Mouse (Mus musculus): ENCODE measurements around the gene Rbbp6. TPM values are rescaled to one million over a fixed set of nuclear protein-coding genes. Genes with fewer than 3 reads are reported as not detected.

Gene Rbbp6
- polyA plus RNA-seq, 1 experiment from 2014 or later: 16.5 TPM

DNA sequence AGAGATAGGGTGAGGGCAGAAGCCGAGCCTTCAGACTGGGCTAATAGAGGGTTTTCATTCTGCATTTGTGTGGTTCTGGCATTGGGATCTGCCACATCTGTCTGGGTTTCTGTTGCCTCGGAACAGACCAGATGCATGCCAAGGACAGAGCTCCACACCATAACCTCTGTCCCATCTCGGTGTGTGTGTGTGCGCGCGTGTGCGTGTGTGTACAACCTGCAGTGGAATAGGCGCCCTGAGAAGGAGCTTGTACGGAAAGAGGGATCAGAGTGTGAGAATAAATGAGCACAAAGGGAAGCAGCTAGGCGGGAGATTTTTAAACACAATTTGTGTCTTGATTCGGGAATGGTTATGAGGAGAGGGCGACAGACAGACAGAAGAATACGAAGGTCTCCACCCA lies 64.8 kb downstream of the Rbbp6 start:
- H3K9ac ChIP-seq (ENCODE audit: low read depth, low read length): 0 out of 2 replicates have a peak overlapping the region, but pooled peaks have one; percentile 53
- H3K4me1 ChIP-seq (ENCODE audit: control insufficient read depth, insufficient read depth, low read length): peaks cover 8% of the 10 kb centered on the region
- H3K36me3 ChIP-seq (ENCODE audit: control insufficient read depth, insufficient read depth, low read length): no peaks in the 10 kb centered on the region
- WGBS: 16% methylated on average over 13 of the region's 13 CpGs
- ATAC-seq: peak; percentile 58; the same call in 1 of the 2 replicates
- peak overlapping the region; percentile 41 for H3K4me3 ChIP-seq (ENCODE audit: low read length)
- H3K27me3 ChIP-seq (replicated peaks; ENCODE audit: control insufficient read depth, insufficient read depth, low read length): no peaks in the 10 kb centered on the region
- H3K4me2 ChIP-seq (ENCODE audit: low read depth, low read length): peak overlapping the region; percentile 85
- H3K27ac ChIP-seq (ENCODE audit: low read length): no peak overlapping the region
- no peaks in the 10 kb centered on the region for H3K9me3 ChIP-seq (ENCODE audit: control insufficient read depth, low read length)

DNA sequence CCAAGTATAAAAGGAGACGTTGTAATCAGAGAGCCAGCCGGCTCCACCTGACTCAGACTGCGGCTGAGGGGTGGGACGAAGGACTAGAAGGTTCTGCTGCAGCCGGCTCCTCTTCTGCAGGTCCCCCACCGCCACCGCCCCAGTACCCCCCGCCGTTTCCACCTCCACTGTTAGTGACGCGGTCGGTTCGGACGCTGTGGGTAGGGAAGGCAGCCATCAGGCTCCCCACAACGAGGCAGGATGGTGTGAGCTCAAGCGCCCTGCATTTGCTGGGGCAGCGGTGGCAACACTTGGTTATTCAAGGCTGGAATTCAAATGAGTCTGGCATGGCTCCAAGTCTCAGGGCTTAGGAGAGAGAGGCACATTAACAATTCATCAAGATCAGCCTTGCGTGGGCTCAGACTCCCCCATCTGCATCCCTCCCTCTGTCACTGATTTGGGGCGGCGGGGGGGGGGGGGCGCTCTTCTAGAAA lies 65.3 kb downstream of the Rbbp6 start:
- no peak overlapping the region for H3K27ac ChIP-seq (ENCODE audit: low read length)
- no peaks in the 10 kb centered on the region for H3K9me3 ChIP-seq (ENCODE audit: control insufficient read depth, low read length)
- H3K4me1 ChIP-seq (ENCODE audit: control insufficient read depth, insufficient read depth, low read length): peaks cover 8% of the 10 kb centered on the region
- H3K9ac ChIP-seq (ENCODE audit: low read depth, low read length): peak overlapping the region; percentile 53
- H3K27me3 ChIP-seq (replicated peaks; ENCODE audit: control insufficient read depth, insufficient read depth, low read length): no peaks in the 10 kb centered on the region
- peak overlapping the region; percentile 41 for H3K4me3 ChIP-seq (ENCODE audit: low read length)
- 0% methylated on average over 21 of the region's 21 CpGs for WGBS
- peak; percentile 81 for ATAC-seq
- H3K36me3 ChIP-seq (ENCODE audit: control insufficient read depth, insufficient read depth, low read length): no peaks in the 10 kb centered on the region
- H3K4me2 ChIP-seq (ENCODE audit: low read depth, low read length): peak overlapping the region; percentile 85

DNA sequence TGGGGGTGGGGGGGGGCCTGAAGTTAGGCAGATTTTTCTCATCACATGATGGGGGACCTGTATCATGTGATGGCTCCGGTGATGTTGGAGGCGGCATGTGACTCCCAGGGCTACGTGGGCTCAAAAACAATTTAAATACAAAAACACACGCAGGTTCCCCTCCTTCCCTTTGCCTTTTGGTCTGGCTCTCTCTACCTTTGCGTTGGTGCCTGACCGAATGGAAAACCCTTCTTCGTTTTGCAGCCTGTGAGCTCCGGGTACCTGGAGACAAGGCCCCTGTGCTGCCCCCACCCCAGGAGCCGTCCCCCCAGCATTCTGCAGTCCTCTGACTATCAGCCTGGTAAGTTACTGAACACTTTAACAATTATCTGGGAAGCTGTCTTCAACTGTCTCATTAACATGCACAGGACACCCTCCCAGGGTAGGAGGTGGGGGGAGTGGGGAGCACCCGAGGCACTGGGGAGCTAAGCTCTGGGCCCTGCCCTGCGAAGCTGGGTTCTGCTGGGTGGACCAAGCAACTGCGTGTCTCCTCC lies 65.8 kb downstream of the Rbbp6 start:
- 6% methylated on average over 12 of the region's 12 CpGs for WGBS
- ATAC-seq: 0 out of 2 replicates have a peak, but pooled peaks have one; percentile 16
- peaks cover 8% of the 10 kb centered on the region for H3K4me1 ChIP-seq (ENCODE audit: control insufficient read depth, insufficient read depth, low read length)
- H3K9ac ChIP-seq (ENCODE audit: low read depth, low read length): peak overlapping the region; percentile 53; the same call in 1 of the 2 replicates
- H3K4me2 ChIP-seq (ENCODE audit: low read depth, low read length): peak overlapping the region; percentile 85
- no peaks in the 10 kb centered on the region for H3K27me3 ChIP-seq (replicated peaks; ENCODE audit: control insufficient read depth, insufficient read depth, low read length)
- H3K36me3 ChIP-seq (ENCODE audit: control insufficient read depth, insufficient read depth, low read length): no peaks in the 10 kb centered on the region
- no peaks in the 10 kb centered on the region for H3K9me3 ChIP-seq (ENCODE audit: control insufficient read depth, low read length)
- H3K4me3 ChIP-seq (ENCODE audit: low read length): peak overlapping the region; percentile 41
- H3K27ac ChIP-seq (ENCODE audit: low read length): no peak overlapping the region

DNA sequence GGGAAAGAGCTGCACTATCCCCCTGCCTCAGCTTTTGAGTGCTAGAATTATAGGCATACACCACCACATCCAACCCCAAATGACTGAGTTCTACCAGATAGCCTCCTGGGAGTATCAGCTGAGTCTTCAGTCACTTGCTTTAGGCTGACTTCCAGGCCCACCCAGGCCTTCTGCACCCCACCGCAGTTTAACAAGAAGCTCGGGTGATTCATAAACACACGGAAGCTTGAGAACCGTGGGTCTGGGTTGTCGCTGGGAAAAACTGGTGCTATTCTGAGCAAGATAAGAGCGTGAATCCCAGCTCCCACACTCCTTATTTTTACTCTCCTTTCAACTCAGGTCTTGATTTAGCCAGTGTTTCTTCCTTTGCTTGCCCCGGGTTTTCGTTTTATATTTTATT lies 69.8 kb downstream of the Rbbp6 start:
- H3K9ac ChIP-seq (ENCODE audit: low read depth, low read length): no peak overlapping the region
- H3K27me3 ChIP-seq (replicated peaks; ENCODE audit: control insufficient read depth, insufficient read depth, low read length): no peaks in the 10 kb centered on the region
- no peaks in the 10 kb centered on the region for H3K9me3 ChIP-seq (ENCODE audit: control insufficient read depth, low read length)
- ATAC-seq: no peak
- 61% methylated on average over 8 of the region's 8 CpGs for WGBS
- no peak overlapping the region for H3K4me3 ChIP-seq (ENCODE audit: low read length)
- no peak overlapping the region for H3K4me2 ChIP-seq (ENCODE audit: low read depth, low read length)
- no peaks in the 10 kb centered on the region for H3K36me3 ChIP-seq (ENCODE audit: control insufficient read depth, insufficient read depth, low read length)
- H3K4me1 ChIP-seq (ENCODE audit: control insufficient read depth, insufficient read depth, low read length): peaks cover 8% of the 10 kb centered on the region
- no peak overlapping the region for H3K27ac ChIP-seq (ENCODE audit: low read length)

DNA sequence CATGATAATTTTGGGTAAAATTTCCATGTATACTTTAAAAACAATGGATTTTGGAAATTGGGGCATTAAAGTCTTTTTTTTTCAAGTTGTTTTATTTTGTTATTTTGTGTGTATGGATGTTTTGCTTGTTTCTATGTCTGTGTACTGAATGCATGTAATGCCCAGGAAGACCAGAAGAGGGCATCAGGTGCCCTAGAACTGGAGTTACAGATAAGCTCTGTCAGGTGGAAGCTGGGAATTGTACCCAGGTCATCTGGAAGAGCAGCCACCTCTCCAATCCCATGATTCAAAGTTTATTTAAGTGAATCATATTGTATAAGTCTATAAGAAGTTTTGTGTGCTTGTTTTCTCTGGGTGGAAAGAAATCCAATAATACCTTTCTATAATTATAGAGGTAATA lies 73.8 kb downstream of the Rbbp6 start:
- Histone ChIP-seq H3K9me3 (ENCODE audit: control insufficient read depth, low read length) (no peaks in the 10 kb centered on the region), H3K27ac (ENCODE audit: low read length) (no peak overlapping the region), H3K27me3 (replicated peaks; ENCODE audit: control insufficient read depth, insufficient read depth, low read length) (no peaks in the 10 kb centered on the region), H3K9ac (ENCODE audit: low read depth, low read length) (no peak overlapping the region), H3K36me3 (ENCODE audit: control insufficient read depth, insufficient read depth, low read length) (no peaks in the 10 kb centered on the region), H3K4me1 (ENCODE audit: control insufficient read depth, insufficient read depth, low read length) (no peaks in the 10 kb centered on the region), H3K4me2 (ENCODE audit: low read depth, low read length) (no peak overlapping the region), H3K4me3 (ENCODE audit: low read length) (no peak overlapping the region)
- ATAC-seq: no peak

DNA sequence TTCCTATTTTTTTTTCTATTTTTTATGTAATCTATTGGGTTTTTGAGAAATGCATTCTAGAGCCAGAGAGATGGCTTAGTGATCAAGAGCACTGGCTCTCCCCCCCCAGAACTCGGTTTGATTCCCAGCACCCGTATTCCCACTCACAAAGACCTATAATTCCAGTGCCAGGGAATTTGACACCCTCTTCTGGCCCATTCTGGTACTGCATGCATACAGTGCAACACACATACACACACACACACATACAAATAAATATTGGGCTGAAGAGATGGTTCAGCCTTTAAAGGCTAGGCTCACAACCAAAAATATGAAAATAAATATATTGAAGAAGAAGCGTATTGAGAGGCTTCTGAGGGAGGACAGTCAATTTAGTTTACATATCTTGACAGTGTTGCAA lies 79.7 kb downstream of the Rbbp6 start:
- no peaks in the 10 kb centered on the region for H3K27me3 ChIP-seq (replicated peaks; ENCODE audit: control insufficient read depth, insufficient read depth, low read length)
- H3K36me3 ChIP-seq (ENCODE audit: control insufficient read depth, insufficient read depth, low read length): no peaks in the 10 kb centered on the region
- no peak overlapping the region for H3K27ac ChIP-seq (ENCODE audit: low read length)
- no peak overlapping the region for H3K9ac ChIP-seq (ENCODE audit: low read depth, low read length)
- no peak for ATAC-seq
- no peak overlapping the region for H3K4me2 ChIP-seq (ENCODE audit: low read depth, low read length)
- 96% methylated on average over 3 of the region's 3 CpGs for WGBS
- H3K4me3 ChIP-seq (ENCODE audit: low read length): no peak overlapping the region
- H3K4me1 ChIP-seq (ENCODE audit: control insufficient read depth, insufficient read depth, low read length): no peaks in the 10 kb centered on the region
- H3K9me3 ChIP-seq (ENCODE audit: control insufficient read depth, low read length): no peaks in the 10 kb centered on the region

DNA sequence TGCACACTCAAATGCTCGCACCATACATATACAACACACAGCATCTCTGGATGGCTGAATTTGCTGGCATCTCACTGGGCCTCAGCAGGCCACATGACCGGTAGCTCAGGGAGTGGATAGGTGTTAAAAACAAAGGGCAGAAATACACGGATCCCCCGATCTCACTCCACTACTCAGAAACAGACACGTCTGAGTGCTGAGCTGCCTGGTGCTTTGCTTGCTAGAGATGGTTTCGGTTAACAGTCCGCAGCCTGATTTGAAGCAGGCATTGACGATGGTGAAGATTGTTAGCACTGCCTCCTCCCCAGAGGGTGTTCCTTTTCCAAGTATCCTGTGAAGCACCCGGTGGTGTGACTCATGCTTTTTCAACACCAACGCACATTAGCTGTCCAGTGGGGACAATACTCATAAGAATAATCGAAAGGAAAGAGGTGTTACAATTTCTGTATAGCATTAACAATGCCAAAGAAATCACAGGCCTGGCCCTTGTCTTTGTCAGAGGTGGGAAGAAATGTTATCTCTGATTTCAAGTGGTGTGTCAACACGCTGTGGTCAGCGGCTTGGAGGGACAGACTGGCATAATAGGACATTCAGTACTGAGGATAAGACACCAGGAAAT lies 81.1 kb downstream of the Rbbp6 start:
- 71% methylated on average over 13 of the region's 13 CpGs for WGBS
- Histone ChIP-seq H3K4me2 (ENCODE audit: low read depth, low read length) (no peak overlapping the region), H3K4me1 (ENCODE audit: control insufficient read depth, insufficient read depth, low read length) (no peaks in the 10 kb centered on the region), H3K9me3 (ENCODE audit: control insufficient read depth, low read length) (no peaks in the 10 kb centered on the region), H3K36me3 (ENCODE audit: control insufficient read depth, insufficient read depth, low read length) (no peaks in the 10 kb centered on the region), H3K9ac (ENCODE audit: low read depth, low read length) (no peak overlapping the region), H3K27ac (ENCODE audit: low read length) (no peak overlapping the region), H3K4me3 (ENCODE audit: low read length) (no peak overlapping the region), H3K27me3 (replicated peaks; ENCODE audit: control insufficient read depth, insufficient read depth, low read length) (no peaks in the 10 kb centered on the region)
- ATAC-seq: no peak

Other genes starting within 250 kb of the Rbbp6 start
- 33.9 and 39.0 TPM in 2 replicates for gene Tnrc6a, start 158.2 kb downstream of the Rbbp6 start, polyA plus RNA-seq (2015; fragmentation: Nextera tagmentation; extraction: Ambion mirVana)
- gene Slc5a11, start 249.1 kb downstream of the Rbbp6 start, polyA plus RNA-seq (2015; fragmentation: Nextera tagmentation; extraction: Ambion mirVana): 25.3 and 39.3 TPM in 2 replicates